Mouse (Mus musculus) testis, adult 2 months (tissue): ENCODE data around the gene Gipc2.

Source experiments
- CTCF ChIP-seq: fragments of 200-500 bp; IDR thresholded peaks from 2 replicates; pipeline ENCODE4 v1.5.1; 2012; ENCODE audit warnings: low read depth, mild to moderate bottlenecking, inconsistent platforms, low read length, moderate library complexity; ENCODE audit not compliant: control insufficient read depth, insufficient read depth, insufficient replicate concordance
- POLR2A ChIP-seq: fragments of 200-500 bp; IDR thresholded peaks from 2 replicates; pipeline ENCODE4 v1.6.1; 2012; ENCODE audit warnings: low read depth, mild to moderate bottlenecking, inconsistent platforms, low read length, moderate library complexity; ENCODE audit not compliant: control insufficient read depth

GRCm38 (mm10) chr3:152213416-152213815, 47.4 kb upstream of the Gipc2 start:
- TF ChIP-seq POLR2A (no peak), CTCF (no peak)
